Mouse (Mus musculus) c-Kit-negative CD71-positive TER-119-positive erythroid progenitor cells, embryonic 14.5 days (primary cell): ENCODE data around the gene Dnajb1.

Source experiments
- DNase-seq: peaks from one replicate; pipeline ENCODE4 v3.0.0-alpha.2; 2013; ENCODE audit warnings: low read depth, low spot score

The Dnajb1 gene

DNA sequence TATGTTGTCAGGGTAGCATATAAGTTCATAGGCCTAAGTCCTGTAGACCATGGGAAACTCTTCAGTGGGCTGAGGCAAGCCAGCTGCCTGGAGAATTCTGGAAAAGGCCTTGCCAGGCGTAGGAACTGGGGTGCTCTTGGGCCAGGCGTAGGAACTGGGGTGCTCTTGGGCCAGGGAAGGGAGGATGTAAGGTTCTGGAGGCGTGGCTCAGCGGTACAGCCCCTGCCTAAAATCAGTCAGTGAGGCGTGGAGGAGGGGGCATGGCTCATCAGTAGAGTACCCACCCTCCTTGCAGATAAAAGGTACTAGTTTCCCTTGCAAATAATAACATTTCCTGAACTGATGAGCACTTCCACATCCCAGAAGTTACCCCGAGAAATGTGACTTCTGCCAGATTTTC lies 46.7 kb downstream of the Dnajb1 start:
- no peak for DNase-seq

- no peak for DNase-seq
These were observed 48.0 kb downstream of the Dnajb1 start for GRCm38 (mm10) chr8:83656043-83656442.

DNA sequence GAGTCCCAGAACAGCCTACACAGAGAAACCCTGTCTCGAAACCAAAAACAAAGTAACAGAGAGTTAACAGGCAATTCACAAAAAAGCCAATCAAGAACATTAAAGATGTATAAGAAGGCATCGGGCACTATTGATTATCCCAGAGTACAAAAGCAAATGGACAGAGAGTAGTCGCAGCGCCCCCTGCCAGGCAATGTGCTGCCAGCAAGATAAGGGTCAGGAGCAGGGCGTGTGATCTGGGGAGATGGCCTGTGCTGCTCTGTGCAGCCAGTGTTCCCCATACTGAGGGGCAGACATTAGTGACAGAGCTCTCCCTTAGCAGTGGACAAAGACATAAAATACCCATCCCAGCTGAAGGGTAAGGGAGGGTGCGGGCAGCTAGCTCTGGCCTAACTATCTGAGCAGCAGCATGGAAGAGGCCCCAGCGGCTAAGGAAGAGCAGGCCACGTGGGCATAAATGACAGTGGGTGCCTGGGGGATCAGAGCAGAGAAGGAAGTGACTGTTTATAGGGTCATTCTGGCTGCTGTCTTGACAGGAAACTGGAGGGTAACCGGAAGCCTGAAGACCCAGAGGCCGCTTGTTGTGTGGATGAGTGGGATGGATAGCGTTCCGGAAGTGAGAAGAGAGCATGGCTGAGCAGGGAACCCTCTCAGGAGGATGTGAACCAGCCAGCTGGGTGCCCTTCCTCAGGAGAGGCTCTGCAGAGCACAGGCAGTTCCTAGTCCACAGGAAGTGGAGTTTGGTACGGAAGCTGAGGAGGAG lies 48.7 kb downstream of the Dnajb1 start:
- no peak for DNase-seq

- no peak for DNase-seq
These were observed 52.6 kb downstream of the Dnajb1 start for GRCm38 (mm10) chr8:83660545-83660944.

DNA sequence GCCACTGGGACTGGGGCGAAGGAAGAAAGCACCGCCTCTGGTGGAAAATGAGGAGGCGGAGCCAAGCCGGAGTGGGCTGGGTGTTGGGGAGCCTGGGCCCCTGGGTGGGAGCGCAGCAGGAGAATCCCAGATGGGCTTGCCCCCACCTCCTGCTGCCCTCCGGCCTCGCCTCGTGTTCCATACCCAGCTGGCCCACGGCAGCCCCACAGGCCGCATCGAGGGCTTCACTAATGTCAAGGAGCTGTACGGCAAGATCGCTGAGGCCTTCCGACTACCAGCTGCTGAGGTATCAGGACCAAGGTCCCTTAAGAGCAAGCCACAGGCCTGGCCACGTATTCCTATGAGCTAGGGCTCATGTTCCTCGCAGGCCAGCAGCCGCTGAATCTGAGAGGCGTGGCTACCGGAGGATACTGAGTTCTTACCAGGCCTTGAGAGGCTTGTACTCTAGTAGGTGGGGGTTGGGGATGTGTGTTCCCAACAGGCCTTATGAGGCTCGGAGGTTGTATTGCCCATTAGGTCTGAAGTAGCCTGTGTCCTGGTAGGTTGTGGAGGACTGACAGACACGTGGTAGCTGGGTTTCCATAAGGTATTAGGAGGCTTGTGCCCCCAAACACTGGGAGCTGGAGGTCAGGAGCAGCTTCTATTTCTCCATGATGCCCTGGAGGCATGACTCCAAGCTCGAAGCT lies 53.1 kb downstream of the Dnajb1 start:
- DNase-seq, result no peak
